ENCODE assay signal across 24 mouse cellular contexts in genomic region chr8:80264915-80265314, GRCm38 (mm10).
DNase-seq lines count a peak whose midpoint lies in the region; ATAC-seq and TF ChIP-seq lines count a peak whose summit lies in the region.
"Had no signal": no experiment of that assay in that cellular context is flagged by ENCODE, and none has a peak within 500 bp of the region (broad histone marks: within the 10 kb centered on the region; RNA-seq: fewer than 3 reads in every experiment).

No protein-coding gene starts in this region.

- DNase-seq in liver, postnatal 0 days, result no peak
- no peak for DNase-seq in liver
- DNase-seq in heart, postnatal 4 days, result no peak
- no peak for DNase-seq in embryo, embryonic 9.5 days (ENCODE audit: extremely low spot score)
- DNase-seq: adrenal gland, postnatal 14 days; cerebellum, adult 2 months; cerebellum, adult 9-11 months; cerebellum, postnatal 25 days; embryo, embryonic 11 days; forebrain, postnatal 0 days; gastrocnemius, adult 2 months; gastrocnemius, postnatal 14 days; heart, adult 18-20 months; heart, postnatal 10 days; heart, postnatal 36 days had no signal

- no peak overlapping the region for H3K4me3 ChIP-seq in liver, postnatal 0 days (ENCODE audit: low read depth, low read length)
- H3K4me3 ChIP-seq: embryonic facial prominence, embryonic 12.5 days; embryonic facial prominence, embryonic 15.5 days; gastrocnemius, adult 2 months; heart, embryonic 12.5 days; heart, embryonic 15.5 days had no signal

- 0 out of 2 replicates have a peak overlapping the region, but pooled peaks have one; percentile 11 for H3K27ac ChIP-seq in liver, postnatal 0 days (ENCODE audit: low read depth)
- H3K27ac ChIP-seq: embryonic facial prominence, embryonic 12.5 days; embryonic facial prominence, embryonic 15.5 days; gastrocnemius, adult 2 months; heart, embryonic 15.5 days; hindbrain, embryonic 14.5 days had no signal

- H3K9ac ChIP-seq in liver, postnatal 0 days (replicated peaks), result no peak overlapping the region
- H3K9ac ChIP-seq: embryonic facial prominence, embryonic 12.5 days; embryonic facial prominence, embryonic 15.5 days; forebrain, postnatal 0 days; heart, embryonic 12.5 days; heart, embryonic 15.5 days; hindbrain, embryonic 14.5 days had no signal

- no peak overlapping the region for H3K4me2 ChIP-seq in liver, postnatal 0 days (ENCODE audit: low read depth, low read length)
- H3K4me2 ChIP-seq: embryonic facial prominence, embryonic 12.5 days; embryonic facial prominence, embryonic 15.5 days; heart, embryonic 12.5 days; heart, embryonic 15.5 days; hindbrain, embryonic 14.5 days had no signal

- no peaks in the 10 kb centered on the region for H3K36me3 ChIP-seq in liver, postnatal 0 days (replicated peaks; ENCODE audit: insufficient read depth, low read length)
- H3K36me3 ChIP-seq: embryonic facial prominence, embryonic 12.5 days; embryonic facial prominence, embryonic 15.5 days; heart, embryonic 12.5 days; heart, embryonic 15.5 days had no signal

- no peak for TF ChIP-seq EP300 in liver, postnatal 0 days (IDR thresholded peaks at IDR 0.05; ENCODE audit: low read depth)

- TF ChIP-seq CTCF in liver, postnatal 0 days (IDR thresholded peaks at IDR 0.05; ENCODE audit: low read depth), result no peak

- WGBS in liver, postnatal 0 days (ENCODE audit: insufficient replicate concordance), result 64% methylated on average over 2 of the region's 2 CpGs

- no peaks in the 10 kb centered on the region for H3K9me3 ChIP-seq in liver, postnatal 0 days (ENCODE audit: low read length)
- H3K9me3 ChIP-seq: embryonic facial prominence, embryonic 12.5 days; embryonic facial prominence, embryonic 15.5 days; heart, embryonic 12.5 days; heart, embryonic 15.5 days had no signal

- no peaks in the 10 kb centered on the region for H3K27me3 ChIP-seq in liver, postnatal 0 days (ENCODE audit: insufficient read depth, low read length)
- H3K27me3 ChIP-seq: embryonic facial prominence, embryonic 12.5 days; embryonic facial prominence, embryonic 15.5 days; heart, embryonic 12.5 days; heart, embryonic 15.5 days had no signal

- no peaks in the 10 kb centered on the region for H3K4me1 ChIP-seq in liver, postnatal 0 days (ENCODE audit: insufficient read depth)
- H3K4me1 ChIP-seq: embryonic facial prominence, embryonic 12.5 days; embryonic facial prominence, embryonic 15.5 days; heart, embryonic 12.5 days; heart, embryonic 15.5 days had no signal

- ATAC-seq in liver, postnatal 0 days, result no peak
- ATAC-seq in granulocyte monocyte progenitor cell, adult 5-6 weeks (replicated peaks; ENCODE audit: poor library complexity, severe bottlenecking), result peak; percentile 89
- ATAC-seq in monocyte, adult 5-6 weeks (replicated peaks; ENCODE audit: insufficient number of reproducible peaks, low FRiP score, low TSS enrichment, poor library complexity, severe bottlenecking), result peak; percentile 78
- ATAC-seq in activated CD4-positive, CD25-positive, alpha-beta regulatory T cell, adult 4 months, result no peak
- ATAC-seq: forebrain, embryonic 14.5 days; forebrain, postnatal 0 days had no signal

Comparison
In these comparisons a context has a peak if more than half of its experiments do, and no peak if none do; other contexts are left out.
1. ATAC-seq: peak in granulocyte monocyte progenitor cell, adult 5-6 weeks (single experiment) and monocyte, adult 5-6 weeks (single experiment); none in liver, postnatal 0 days (single experiment) and activated CD4-positive, CD25-positive, alpha-beta regulatory T cell, adult 4 months (single experiment).